Mouse (Mus musculus) neural tube, embryonic 14.5 days (tissue): ENCODE measurements around the gene Pfdn6. TPM values are rescaled to one million over a fixed set of nuclear protein-coding genes. Genes with fewer than 3 reads are reported as not detected.
A peak's percentile ranks its signal among the peaks of the same experiment; 100 is the strongest.

ENCODE experiments used
- ATAC-seq: fragments of 200-750 bp; cut with Nextera tagmentation; 2 replicates; pipeline ENCODE4 v1.8.0; 2017; ENCODE audit warnings: low read depth, mild to moderate bottlenecking, moderate TSS enrichment, moderate library complexity
- H3K27ac ChIP-seq: fragments of 300-500 bp; sonication (generic); 2 replicates; pipeline ENCODE4 v1.5.1; 2014; ENCODE audit warnings: low read depth, mild to moderate bottlenecking, control low read depth, low read length, moderate library complexity, mixed read lengths
- H3K27me3 ChIP-seq: fragments of 300-500 bp; sonication (generic); 2 replicates; pipeline ENCODE4 v1.6.1; 2014; ENCODE audit warnings: low read length; ENCODE audit not compliant: control insufficient read depth, insufficient read depth
- H3K36me3 ChIP-seq: fragments of 300-500 bp; sonication (generic); 2 replicates; pipeline ENCODE4 v1.6.1; 2014; ENCODE audit warnings: low read length, mixed read lengths; ENCODE audit not compliant: control insufficient read depth, insufficient read depth
- H3K4me1 ChIP-seq: fragments of 300-500 bp; sonication (generic); 2 replicates; pipeline ENCODE4 v1.6.1; 2014; ENCODE audit warnings: low read length; ENCODE audit not compliant: control insufficient read depth, insufficient read depth
- H3K4me2 ChIP-seq: fragments of 300-500 bp; sonication (generic); 2 replicates; pipeline ENCODE4 v1.6.1; 2014; ENCODE audit warnings: mild to moderate bottlenecking, low read depth, low read length, control low read depth
- H3K4me3 ChIP-seq: fragments of 300-500 bp; sonication (generic); 2 replicates; pipeline ENCODE4 v1.5.1; 2014; ENCODE audit warnings: low read depth, low read length, control low read depth, mixed read lengths
- H3K9ac ChIP-seq: fragments of 300-500 bp; sonication (generic); replicated peaks from 2 replicates; pipeline ENCODE4 v1.6.1; 2014; ENCODE audit warnings: low read depth, mild to moderate bottlenecking, control low read depth, low read length, mixed read lengths
- H3K9me3 ChIP-seq: fragments of 300-500 bp; sonication (generic); 2 replicates; pipeline ENCODE4 v1.6.1; 2016; ENCODE audit warnings: low read length; ENCODE audit not compliant: control insufficient read depth
- WGBS: fragments of 180-500 bp; shearing (Covaris S2); extraction: QIAGEN DNeasy Blood & Tissue Kit; methylation state at CpG from one replicate; pipeline ENCODE4 v1.1.7; 2014; 5-methylcytosine and 5-hydroxymethylcytosine counted together
- polyA plus RNA-seq: library from polyadenylated mRNA; unstranded; fragments of >200 nt; fragmentation: Nextera tagmentation; extraction: Ambion mirVana; gene quantifications from 2 replicates; pipeline ENCODE4 v1.2.1, GENCODE M21; 2014

Gene Pfdn6
- polyA plus RNA-seq, 1 experiment from 2014 or later = 168 TPM

DNA sequence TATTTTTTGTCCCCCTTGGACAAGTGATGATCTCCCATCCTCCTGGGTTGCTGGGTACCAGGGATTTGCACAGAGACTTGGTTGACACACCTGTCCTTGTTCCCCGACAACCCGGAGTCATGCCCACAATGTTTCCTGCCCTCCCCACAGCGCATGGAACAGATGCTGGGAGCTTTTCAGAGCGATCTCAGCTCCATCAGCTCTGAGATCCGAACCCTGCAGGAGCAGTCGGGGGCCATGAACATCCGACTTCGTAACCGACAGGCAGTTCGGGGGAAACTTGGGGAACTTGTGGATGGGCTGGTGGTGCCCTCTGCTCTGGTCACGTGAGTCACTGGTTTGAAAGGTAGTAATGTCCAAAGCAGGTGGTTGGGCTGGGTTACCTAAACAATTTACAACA, 18.3 kb upstream of the Pfdn6 start:
- H3K27me3 ChIP-seq = no peaks in the 10 kb centered on the region
- H3K9me3 ChIP-seq = no peaks in the 10 kb centered on the region
- H3K36me3 ChIP-seq = peaks cover 40% of the 10 kb centered on the region
- ATAC-seq = no peak
- WGBS = 94% methylated on average over 11 of the region's 11 CpGs
- H3K4me2 ChIP-seq = no peak overlapping the region
- no peak overlapping the region for H3K9ac ChIP-seq
- H3K4me3 ChIP-seq = no peak overlapping the region
- H3K27ac ChIP-seq = no peak overlapping the region
- H3K4me1 ChIP-seq = peaks cover 19% of the 10 kb centered on the region

DNA sequence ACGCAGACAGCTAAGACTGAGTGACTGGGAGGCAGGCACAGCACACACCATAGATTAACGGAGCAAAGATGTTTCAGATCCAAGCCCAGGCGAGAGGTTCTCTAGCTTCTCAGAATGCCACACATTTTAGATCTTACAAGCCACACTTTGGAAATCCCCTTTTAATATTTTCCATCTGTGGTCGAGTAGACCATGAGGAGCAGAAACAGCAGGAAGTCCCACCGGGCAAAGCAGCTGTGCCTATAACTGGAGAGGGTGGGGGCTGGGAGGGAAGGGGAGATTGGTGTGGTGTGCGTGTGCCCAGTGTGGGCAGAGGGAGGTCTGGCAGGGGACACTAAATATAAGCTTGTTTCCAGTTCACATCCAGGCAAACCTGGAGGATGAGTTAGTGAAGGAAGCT, 17.4 kb upstream of the Pfdn6 start:
- Histone ChIP-seq H3K36me3 (peaks cover 35% of the 10 kb centered on the region), H3K27ac (no peak overlapping the region), H3K9ac (no peak overlapping the region), H3K4me1 (peaks cover 20% of the 10 kb centered on the region), H3K27me3 (no peaks in the 10 kb centered on the region), H3K9me3 (no peaks in the 10 kb centered on the region), H3K4me3 (no peak overlapping the region), H3K4me2 (no peak overlapping the region)
- ATAC-seq = no peak
- WGBS = 87% methylated on average over 6 of the region's 6 CpGs

DNA sequence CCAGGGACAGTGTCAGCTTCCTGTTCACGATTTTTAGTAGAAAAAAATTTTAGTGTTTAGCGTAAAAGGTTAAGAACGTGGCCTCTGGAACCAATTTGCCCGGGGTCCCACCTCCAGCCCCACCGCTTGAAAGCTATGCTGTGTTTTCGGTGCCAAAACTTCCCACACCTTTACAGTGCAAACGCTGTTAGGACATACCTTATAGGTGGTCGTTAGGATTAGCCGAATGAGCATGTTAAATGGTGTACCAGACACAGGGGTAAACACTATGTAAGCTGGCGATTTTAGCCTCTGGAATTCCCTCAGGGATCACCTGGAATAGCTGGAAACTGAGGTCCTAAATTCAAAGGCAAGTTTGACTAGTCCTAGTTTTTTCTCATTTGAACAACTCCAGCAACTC, 16.2 kb upstream of the Pfdn6 start:
- Histone ChIP-seq H3K27me3 (no peaks in the 10 kb centered on the region), H3K4me1 (peaks cover 27% of the 10 kb centered on the region), H3K9ac (peak overlapping the region; percentile 66), H3K36me3 (peaks cover 30% of the 10 kb centered on the region), H3K27ac (peak overlapping the region; percentile 91), H3K4me3 (peak overlapping the region; percentile 96), H3K4me2 (peak overlapping the region; percentile 88), H3K9me3 (no peaks in the 10 kb centered on the region)
- ATAC-seq = no peak
- WGBS = 7% methylated on average over 10 of the region's 10 CpGs

DNA sequence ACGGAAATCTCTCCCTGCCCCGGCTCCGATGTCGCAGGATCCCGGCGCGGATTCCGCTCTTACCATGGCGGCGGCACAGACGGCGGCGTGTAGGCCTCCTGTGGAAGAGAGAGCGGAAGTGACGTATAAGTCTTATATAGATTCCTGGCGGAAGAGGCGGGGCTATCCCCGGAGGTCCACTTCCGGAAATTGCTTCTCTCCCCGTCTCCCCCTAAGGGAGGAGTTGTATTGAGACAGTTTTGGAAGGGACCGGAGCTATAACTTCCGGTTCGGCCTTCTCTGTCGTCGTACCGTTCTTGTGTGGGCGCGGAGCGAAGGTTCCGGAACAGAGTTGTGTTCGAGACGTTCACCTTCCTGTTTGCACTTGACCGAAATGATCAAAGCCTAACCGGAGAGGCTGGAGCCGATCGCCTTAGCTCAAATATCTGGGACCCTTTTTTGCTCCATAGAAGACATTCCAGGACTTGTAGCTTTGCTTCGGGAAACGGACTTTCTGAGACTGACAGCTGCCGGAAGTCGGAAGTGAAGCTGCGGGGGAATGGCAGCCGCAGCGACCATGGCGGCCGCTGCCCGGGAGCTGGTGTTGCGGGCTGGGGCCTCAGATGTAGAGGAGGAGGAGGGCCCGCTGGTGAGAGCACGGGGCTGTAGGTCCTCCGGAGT, 15.5 kb upstream of the Pfdn6 start, which contains the start of the genes Vps52 and Rps18:
Vps52 (plus strand) TSS at position 258 of the 660 bp plus-strand sequence.
Rps18 (minus strand) TSS at position 447 of the 660 bp plus-strand sequence.
- Histone ChIP-seq H3K36me3 (peaks cover 30% of the 10 kb centered on the region), H3K4me1 (peaks cover 31% of the 10 kb centered on the region)

DNA sequence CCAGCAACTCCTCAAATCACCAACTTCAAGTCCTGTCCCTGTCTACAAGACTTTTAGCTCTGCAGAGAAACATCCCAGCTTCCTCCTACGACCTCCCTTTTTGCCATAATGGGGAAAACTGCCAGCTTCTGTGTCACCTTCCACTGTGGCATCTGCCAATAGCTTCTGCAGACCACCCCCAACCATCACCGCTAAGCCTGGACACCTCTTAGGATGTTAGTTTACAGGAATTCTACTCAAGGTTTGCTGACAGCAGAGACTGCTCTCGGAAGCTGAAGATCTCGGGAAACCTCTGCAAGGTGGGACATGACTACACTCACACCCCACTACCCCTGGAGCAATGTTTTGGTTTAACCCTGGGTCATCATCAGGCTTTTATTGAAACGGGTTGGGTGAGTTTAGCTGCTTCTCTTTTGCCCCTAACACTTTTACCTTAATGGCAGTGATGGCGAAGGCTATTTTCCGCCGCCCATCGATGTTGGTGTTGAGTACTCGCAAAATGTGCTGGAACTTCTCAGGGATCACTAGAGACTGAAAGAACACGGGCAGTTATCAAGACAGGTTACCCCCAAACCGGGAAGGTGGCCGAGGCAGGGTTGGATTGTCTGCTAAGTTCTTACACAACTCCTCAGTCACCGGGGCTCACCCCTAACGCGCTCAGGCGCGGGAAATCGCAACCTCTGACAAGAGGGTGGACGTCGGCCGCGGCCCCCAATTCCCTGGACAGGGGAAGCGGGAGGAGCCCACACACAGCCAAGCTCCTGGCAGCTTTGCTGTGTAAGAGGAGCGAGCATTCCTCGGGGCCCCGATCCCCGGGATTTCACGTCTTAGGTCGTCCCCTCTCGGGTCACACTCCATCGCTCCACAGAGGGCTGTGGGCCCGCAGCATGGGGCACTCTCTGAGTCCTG, 14.8 kb upstream of the Pfdn6 start:
- peak overlapping the region; percentile 91 for H3K27ac ChIP-seq
- no peaks in the 10 kb centered on the region for H3K9me3 ChIP-seq
- H3K4me1 ChIP-seq = peaks cover 39% of the 10 kb centered on the region
- no peaks in the 10 kb centered on the region for H3K27me3 ChIP-seq
- WGBS = 1% methylated on average over 33 of the region's 33 CpGs
- peak overlapping the region; percentile 96 for H3K4me3 ChIP-seq
- no peak; the same call in 1 of the 2 replicates for ATAC-seq
- peaks cover 25% of the 10 kb centered on the region for H3K36me3 ChIP-seq
- peak overlapping the region; percentile 98 for H3K4me2 ChIP-seq
- peak overlapping the region; percentile 91 for H3K9ac ChIP-seq

More for the DNA sequence above, 15.5 kb upstream of the Pfdn6 start, which contains the start of the genes Vps52 and Rps18:
- peak; percentile 90 for ATAC-seq
- peak within 1 kb of the TSS; percentile 98 for H3K4me2 ChIP-seq
- peak within 1 kb of the TSS; percentile 91 for H3K9ac ChIP-seq
- WGBS = under 1% methylated on average over 50 of the region's 50 CpGs
- peak within 1 kb of the TSS; percentile 96 for H3K4me3 ChIP-seq
- H3K9me3 ChIP-seq = no peaks in the 10 kb centered on the region
- no peaks in the 10 kb centered on the region for H3K27me3 ChIP-seq
- H3K27ac ChIP-seq = peak within 1 kb of the TSS; percentile 91

DNA sequence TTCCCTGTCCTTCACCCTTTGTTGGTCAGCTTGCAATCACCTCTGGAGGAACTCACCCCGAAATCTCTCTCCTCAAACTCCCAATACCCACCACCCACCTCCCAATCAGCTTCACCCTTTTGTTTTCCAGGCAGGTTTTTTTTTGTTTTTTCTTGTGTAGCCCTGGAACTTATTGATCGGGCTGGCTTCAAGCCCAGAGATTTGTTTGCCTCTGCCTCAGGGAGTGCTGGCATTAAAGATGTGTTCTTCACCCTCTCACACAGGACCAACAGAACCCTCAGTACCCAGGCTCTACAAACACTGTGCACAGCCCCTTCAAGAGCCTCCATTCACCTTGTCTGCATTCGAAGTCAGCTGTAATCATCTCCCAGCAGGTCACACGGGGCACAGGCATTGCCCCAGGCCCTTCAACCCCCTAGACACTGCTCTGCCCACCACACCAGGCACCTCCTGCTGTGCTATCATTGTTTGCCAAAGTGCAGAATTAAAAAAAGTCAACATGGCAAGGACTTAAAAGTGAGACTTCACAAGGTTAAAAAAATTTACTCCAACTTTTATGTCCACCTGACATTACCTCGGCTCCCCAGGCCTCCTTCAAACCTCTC, 13.9 kb upstream of the Pfdn6 start:
- Histone ChIP-seq H3K36me3 (peaks cover 23% of the 10 kb centered on the region; the same call in 1 of the 2 replicates), H3K4me1 (peaks cover 44% of the 10 kb centered on the region)
- no peak for ATAC-seq

DNA sequence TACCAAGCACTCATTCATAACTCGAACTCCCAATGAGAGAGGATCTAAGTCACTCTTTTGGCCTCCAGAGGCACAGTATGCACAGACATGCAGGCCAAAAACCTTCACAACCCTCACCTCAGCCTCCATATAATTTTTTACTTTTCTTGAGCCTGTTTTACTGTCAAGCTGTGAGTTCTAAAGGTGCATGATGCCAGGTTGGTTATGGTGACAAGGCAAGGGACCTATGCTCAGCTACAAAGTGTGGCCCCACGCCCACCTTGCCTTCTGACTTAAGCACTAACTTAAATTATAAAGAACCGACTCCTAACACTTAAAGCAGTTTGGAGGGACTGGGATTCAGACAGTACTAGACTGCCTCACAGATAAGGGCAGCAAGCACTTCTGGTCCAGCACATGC, 13.2 kb upstream of the Pfdn6 start:
- Histone ChIP-seq H3K27me3 (no peaks in the 10 kb centered on the region), H3K4me2 (no peak overlapping the region), H3K9me3 (no peaks in the 10 kb centered on the region), H3K9ac (no peak overlapping the region), H3K27ac (no peak overlapping the region), H3K4me3 (no peak overlapping the region), H3K36me3 (peaks cover 16% of the 10 kb centered on the region; the same call in 1 of the 2 replicates), H3K4me1 (peaks cover 44% of the 10 kb centered on the region)
- ATAC-seq = no peak
- 84% methylated on average over 3 of the region's 3 CpGs for WGBS

More for the DNA sequence above, 13.9 kb upstream of the Pfdn6 start:
- Histone ChIP-seq H3K27me3 (no peaks in the 10 kb centered on the region), H3K4me2 (peak overlapping the region; percentile 98), H3K9ac (peak overlapping the region; percentile 91), H3K27ac (no peak overlapping the region; the same call in 1 of the 2 replicates), H3K4me3 (peak overlapping the region; percentile 96), H3K9me3 (no peaks in the 10 kb centered on the region)
- 27% methylated on average over 5 of the region's 5 CpGs for WGBS

DNA sequence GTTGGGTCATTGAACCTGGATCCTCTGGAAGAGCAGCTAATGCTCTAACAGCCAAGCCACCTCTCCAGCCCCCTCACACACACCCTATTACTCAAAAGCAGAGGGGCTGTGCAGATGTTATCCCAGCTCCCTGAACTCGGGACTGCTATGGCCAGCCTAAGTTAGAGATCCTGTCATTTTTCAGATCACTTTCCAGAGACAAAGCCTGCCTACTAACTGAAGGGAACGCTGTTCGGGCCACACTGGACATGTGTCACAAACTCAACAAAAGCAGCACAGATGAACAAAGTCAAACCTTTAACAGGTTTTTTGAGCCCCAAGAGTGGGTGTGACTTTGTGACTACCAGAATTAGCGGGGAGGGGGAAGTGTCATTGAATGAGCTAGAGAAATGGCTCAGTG, 12.7 kb upstream of the Pfdn6 start:
- H3K9me3 ChIP-seq = no peaks in the 10 kb centered on the region
- H3K27me3 ChIP-seq = no peaks in the 10 kb centered on the region
- no peak overlapping the region for H3K4me2 ChIP-seq
- peaks cover 44% of the 10 kb centered on the region for H3K4me1 ChIP-seq
- no peak for ATAC-seq
- WGBS = 79% methylated on average over 4 of the region's 4 CpGs
- no peak overlapping the region for H3K27ac ChIP-seq
- H3K4me3 ChIP-seq = no peak overlapping the region
- H3K36me3 ChIP-seq = peaks cover 13% of the 10 kb centered on the region; the same call in 1 of the 2 replicates
- H3K9ac ChIP-seq = no peak overlapping the region
